Mouse (Mus musculus) liver, embryonic 16.5 days (tissue): ENCODE measurements around the gene Arl15. TPM values are rescaled to one million over a fixed set of nuclear protein-coding genes. Genes with fewer than 3 reads are reported as not detected.

Experiments
- ATAC-seq: fragments of 200-750 bp; cut with Nextera tagmentation; 2 replicates; pipeline ENCODE4 v1.8.0; 2017; ENCODE audit warnings: low read depth, mild to moderate bottlenecking, moderate number of reproducible peaks, moderate library complexity
- H3K27ac ChIP-seq: fragments of 300-500 bp; sonication (generic); 2 replicates; pipeline ENCODE4 v1.5.1; 2014; ENCODE audit warnings: mild to moderate bottlenecking, low read length
- H3K27me3 ChIP-seq: fragments of 300-500 bp; sonication (generic); 2 replicates; pipeline ENCODE4 v1.6.1; 2014; ENCODE audit warnings: low read depth, low read length, mixed read lengths; ENCODE audit not compliant: control insufficient read depth, insufficient read depth
- H3K36me3 ChIP-seq: fragments of 300-500 bp; sonication (generic); 2 replicates; pipeline ENCODE4 v1.6.1; 2014; ENCODE audit warnings: mild to moderate bottlenecking; ENCODE audit not compliant: control insufficient read depth, insufficient read depth
- H3K4me1 ChIP-seq: fragments of 300-500 bp; sonication (generic); 2 replicates; pipeline ENCODE4 v1.6.1; 2014; ENCODE audit warnings: low read depth, low read length, mixed read lengths; ENCODE audit not compliant: control insufficient read depth
- H3K4me2 ChIP-seq: fragments of 300-500 bp; sonication (generic); 2 replicates; pipeline ENCODE4 v1.6.1; 2014; ENCODE audit warnings: low read depth, low read length, mixed read lengths
- H3K4me3 ChIP-seq: fragments of 300-500 bp; sonication (generic); 2 replicates; pipeline ENCODE4 v1.5.1; 2014; ENCODE audit warnings: low read depth, mild to moderate bottlenecking, low read length
- H3K9ac ChIP-seq: fragments of 300-500 bp; sonication (generic); 2 replicates; pipeline ENCODE4 v1.6.1; 2014; ENCODE audit warnings: low read depth, low read length
- H3K9me3 ChIP-seq: fragments of 300-500 bp; sonication (generic); replicated peaks from 2 replicates; pipeline ENCODE4 v1.6.1; 2016; ENCODE audit warnings: low read length; ENCODE audit not compliant: control insufficient read depth
- WGBS: fragments of 180-500 bp; shearing (Covaris S2); extraction: QIAGEN DNeasy Blood & Tissue Kit; methylation state at CpG from one replicate; pipeline ENCODE4 v1.1.7; 2014; ENCODE audit not compliant: insufficient replicate concordance; 5-methylcytosine and 5-hydroxymethylcytosine counted together
- polyA plus RNA-seq: library from polyadenylated mRNA; unstranded; fragments of >200 nt; fragmentation: Nextera tagmentation; extraction: Ambion mirVana; gene quantifications from 2 replicates; pipeline ENCODE4 v1.2.1, GENCODE M21; 2015

The Arl15 gene
- polyA plus RNA-seq, 1 experiment from 2014 or later: 2.9 TPM

GRCm38 (mm10) chr13:114091231-114091630 is 296.9 kb downstream of the Arl15 start:
- Histone ChIP-seq H3K4me2 (no peak overlapping the region), H3K4me3 (no peak overlapping the region), H3K9ac (no peak overlapping the region), H3K9me3 (no peaks in the 10 kb centered on the region), H3K27me3 (no peaks in the 10 kb centered on the region), H3K27ac (no peak overlapping the region), H3K4me1 (no peaks in the 10 kb centered on the region), H3K36me3 (no peaks in the 10 kb centered on the region)
- ATAC-seq: no peak
- WGBS: 71% methylated on average over 9 of the region's 9 CpGs

- no peak for ATAC-seq
- H3K27ac ChIP-seq: no peak overlapping the region
- H3K4me3 ChIP-seq: no peak overlapping the region
- H3K36me3 ChIP-seq: no peaks in the 10 kb centered on the region
- H3K27me3 ChIP-seq: no peaks in the 10 kb centered on the region
- WGBS: 73% methylated on average over 7 of the region's 7 CpGs
- H3K9ac ChIP-seq: no peak overlapping the region
- no peaks in the 10 kb centered on the region for H3K4me1 ChIP-seq
- H3K9me3 ChIP-seq: no peaks in the 10 kb centered on the region
- H3K4me2 ChIP-seq: no peak overlapping the region
Measured at GRCm38 (mm10) chr13:114094151-114094875, 300.0 kb downstream of the Arl15 start.

- H3K27me3 ChIP-seq: no peaks in the 10 kb centered on the region
- ATAC-seq: no peak
Measured at GRCm38 (mm10) chr13:114095440-114095839, 301.1 kb downstream of the Arl15 start.

GRCm38 (mm10) chr13:114096386-114096785 is 302.1 kb downstream of the Arl15 start:
- ATAC-seq: no peak
- no peaks in the 10 kb centered on the region for H3K4me1 ChIP-seq
- no peak overlapping the region for H3K9ac ChIP-seq
- H3K36me3 ChIP-seq: no peaks in the 10 kb centered on the region
- no peaks in the 10 kb centered on the region for H3K27me3 ChIP-seq
- H3K27ac ChIP-seq: no peak overlapping the region
- H3K4me2 ChIP-seq: no peak overlapping the region
- no peak overlapping the region for H3K4me3 ChIP-seq
- no peaks in the 10 kb centered on the region for H3K9me3 ChIP-seq

More at GRCm38 (mm10) chr13:114095440-114095839, 301.1 kb downstream of the Arl15 start:
- no peaks in the 10 kb centered on the region for H3K4me1 ChIP-seq
- H3K4me3 ChIP-seq: no peak overlapping the region
- H3K9me3 ChIP-seq: no peaks in the 10 kb centered on the region
- WGBS: 79% methylated on average over 4 of the region's 4 CpGs
- no peaks in the 10 kb centered on the region for H3K36me3 ChIP-seq
- H3K4me2 ChIP-seq: no peak overlapping the region
- H3K9ac ChIP-seq: no peak overlapping the region
- no peak overlapping the region for H3K27ac ChIP-seq

- H3K4me1 ChIP-seq: no peaks in the 10 kb centered on the region
- no peaks in the 10 kb centered on the region for H3K27me3 ChIP-seq
- H3K9me3 ChIP-seq: no peaks in the 10 kb centered on the region
- WGBS: 56% methylated on average over 5 of the region's 5 CpGs
- H3K36me3 ChIP-seq: no peaks in the 10 kb centered on the region
- ATAC-seq: no peak
- H3K9ac ChIP-seq: no peak overlapping the region
- no peak overlapping the region for H3K4me2 ChIP-seq
- no peak overlapping the region for H3K4me3 ChIP-seq
- no peak overlapping the region for H3K27ac ChIP-seq
Measured at GRCm38 (mm10) chr13:114101155-114101554, 306.9 kb downstream of the Arl15 start.

- Histone ChIP-seq H3K4me1 (no peaks in the 10 kb centered on the region), H3K36me3 (no peaks in the 10 kb centered on the region)
- no peak for ATAC-seq
Measured at GRCm38 (mm10) chr13:114106083-114106482, 311.8 kb downstream of the Arl15 start.

GRCm38 (mm10) chr13:114107499-114107898 is 313.2 kb downstream of the Arl15 start:
- Histone ChIP-seq H3K4me3 (no peak overlapping the region), H3K4me2 (no peak overlapping the region), H3K9ac (no peak overlapping the region), H3K27ac (no peak overlapping the region), H3K36me3 (no peaks in the 10 kb centered on the region), H3K9me3 (no peaks in the 10 kb centered on the region), H3K27me3 (no peaks in the 10 kb centered on the region), H3K4me1 (no peaks in the 10 kb centered on the region)
- 76% methylated on average over 7 of the region's 7 CpGs for WGBS
- no peak for ATAC-seq

More at GRCm38 (mm10) chr13:114106083-114106482, 311.8 kb downstream of the Arl15 start:
- Histone ChIP-seq H3K4me2 (no peak overlapping the region), H3K9me3 (no peaks in the 10 kb centered on the region), H3K27me3 (no peaks in the 10 kb centered on the region), H3K9ac (no peak overlapping the region), H3K27ac (no peak overlapping the region), H3K4me3 (no peak overlapping the region)
- 71% methylated on average over 7 of the region's 7 CpGs for WGBS

GRCm38 (mm10) chr13:114109441-114109840 is 315.1 kb downstream of the Arl15 start:
- ATAC-seq: no peak
- 65% methylated on average over 10 of the region's 10 CpGs for WGBS

GRCm38 (mm10) chr13:114109845-114110244 is 315.5 kb downstream of the Arl15 start:
- Histone ChIP-seq H3K4me3 (no peak overlapping the region), H3K9me3 (no peaks in the 10 kb centered on the region), H3K9ac (no peak overlapping the region), H3K36me3 (no peaks in the 10 kb centered on the region), H3K4me1 (no peaks in the 10 kb centered on the region), H3K27ac (no peak overlapping the region), H3K4me2 (no peak overlapping the region), H3K27me3 (no peaks in the 10 kb centered on the region)
- no peak for ATAC-seq
- 56% methylated on average over 4 of the region's 4 CpGs for WGBS

More at GRCm38 (mm10) chr13:114109441-114109840, 315.1 kb downstream of the Arl15 start:
- Histone ChIP-seq H3K9ac (no peak overlapping the region), H3K4me2 (no peak overlapping the region), H3K36me3 (no peaks in the 10 kb centered on the region), H3K4me1 (no peaks in the 10 kb centered on the region), H3K27ac (no peak overlapping the region), H3K27me3 (no peaks in the 10 kb centered on the region), H3K4me3 (no peak overlapping the region), H3K9me3 (no peaks in the 10 kb centered on the region)
